Mouse (Mus musculus): ENCODE data around the gene Ahr.

DNA sequence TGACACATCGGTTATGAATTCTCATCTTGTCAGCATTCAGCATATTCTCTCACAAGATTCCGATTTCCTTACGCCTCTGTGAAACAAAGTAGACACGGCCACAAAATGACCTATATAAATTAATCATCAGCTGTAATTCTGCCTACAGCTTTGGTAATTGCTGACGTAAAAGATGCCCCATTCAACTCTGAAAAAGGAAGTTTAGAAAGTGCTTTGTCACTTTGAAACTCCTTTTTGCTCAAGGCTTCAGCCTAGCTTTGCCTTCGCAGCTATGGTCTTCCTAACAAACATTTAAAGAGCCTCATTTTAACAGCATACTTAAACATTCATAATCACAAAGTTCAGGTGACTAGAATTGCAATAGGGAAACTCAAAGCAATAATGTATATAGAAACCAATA is 72.2 kb downstream of the Ahr start:
- TF ChIP-seq CTCF (IDR thresholded peaks at IDR 0.05; ENCODE audit: low read depth) (no peak), EP300 (IDR thresholded peaks at IDR 0.05; ENCODE audit: low read depth) (no peak)
